Mouse (Mus musculus) embryonic fibroblast, embryonic 13.5 days (primary cell): ENCODE measurements around the gene Khdrbs1.

Source experiments
- CTCF ChIP-seq: IDR thresholded peaks from 2 replicates; pipeline ENCODE4 v1.5.1; 2011; ENCODE audit warnings: mild to moderate bottlenecking, control low read depth, low read length, moderate library complexity, borderline replicate concordance; ENCODE audit not compliant: insufficient read depth
- POLR2A ChIP-seq: IDR thresholded peaks from 2 replicates; pipeline ENCODE4 v1.6.1; 2011; ENCODE audit warnings: low read depth, mild to moderate bottlenecking, control low read depth, low read length, moderate library complexity

DNA sequence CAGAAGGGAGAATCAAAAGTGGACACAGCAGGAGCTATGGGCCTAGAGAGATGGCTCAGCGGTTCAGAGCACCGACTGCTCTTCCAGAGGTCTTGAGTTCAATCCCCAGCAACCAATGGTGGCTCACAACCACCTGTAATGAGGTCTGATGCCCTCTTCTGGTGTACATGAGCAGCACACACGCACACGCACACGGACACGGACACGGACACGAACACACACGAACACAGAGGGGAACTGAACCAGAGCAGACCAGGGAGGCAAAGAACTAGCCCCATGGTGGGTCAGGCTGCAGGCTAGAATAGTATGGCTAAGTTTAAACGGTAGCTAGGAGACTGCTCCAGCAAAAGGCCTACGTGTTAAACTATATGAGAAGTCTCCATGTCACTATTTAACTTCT lies 60.3 kb downstream of the Khdrbs1 start:
- TF ChIP-seq CTCF: peak; percentile 8; the same call in 1 of the 2 replicates
- no peak for TF ChIP-seq POLR2A
